Mouse (Mus musculus) ES-Bruce4 (cell line): ENCODE results near the gene Zfp335. TPM values are rescaled to one million over a fixed set of nuclear protein-coding genes. Genes with fewer than 3 reads are reported as not detected.

ENCODE experiments used
- H3K27ac ChIP-seq: 2 replicates; pipeline ENCODE4 v1.5.1; 2012; ENCODE audit warnings: low read length, inconsistent platforms; ENCODE audit not compliant: insufficient read depth
- H3K27me3 ChIP-seq: 2 replicates; pipeline ENCODE4 v1.6.1; 2012; ENCODE audit warnings: mild to moderate bottlenecking, low read length, inconsistent platforms; ENCODE audit not compliant: control insufficient read depth, poor library complexity, insufficient read depth, severe bottlenecking
- H3K36me3 ChIP-seq: 2 replicates; pipeline ENCODE4 v1.6.1; 2012; ENCODE audit warnings: inconsistent platforms, mild to moderate bottlenecking, low read length, moderate library complexity; ENCODE audit not compliant: control insufficient read depth, poor library complexity, insufficient read depth, severe bottlenecking
- H3K4me1 ChIP-seq: one replicate; pipeline ENCODE4 v1.8.1; 2011; ENCODE audit warnings: low read length; ENCODE audit not compliant: control insufficient read depth, insufficient read depth
- H3K4me3 ChIP-seq: 2 replicates; pipeline ENCODE4 v1.5.1; 2011; ENCODE audit warnings: low read depth, mild to moderate bottlenecking, low read length
- H3K9ac ChIP-seq: 2 replicates; pipeline ENCODE4 v1.6.1; 2012; ENCODE audit warnings: low read depth, mild to moderate bottlenecking, inconsistent platforms; ENCODE audit not compliant: poor library complexity, severe bottlenecking
- H3K9me3 ChIP-seq: replicated peaks from 2 replicates; pipeline ENCODE4 v1.6.1; 2012; ENCODE audit warnings: mild to moderate bottlenecking, low read length, inconsistent platforms; ENCODE audit not compliant: control insufficient read depth, poor library complexity, insufficient read depth, severe bottlenecking
- CTCF ChIP-seq: IDR thresholded peaks from one replicate; pipeline ENCODE4 v1.8.1; 2011; ENCODE audit warnings: low read depth, low read length
- EP300 ChIP-seq: IDR thresholded peaks from 2 replicates; pipeline ENCODE4 v1.6.1; 2011; ENCODE audit warnings: low read depth, low read length; ENCODE audit not compliant: insufficient read depth
- POLR2A ChIP-seq: IDR thresholded peaks from one replicate; pipeline ENCODE4 v1.8.1; 2011; ENCODE audit warnings: low read length; ENCODE audit not compliant: insufficient read depth
- polyA plus RNA-seq: library from polyadenylated mRNA; stranded (reverse); fragments of >200 nt; gene quantifications from 2 replicates; pipeline ENCODE4 v1.2.4, GENCODE M21; 2011; ENCODE audit warnings: low read depth; ENCODE audit not compliant: missing spikeins, insufficient read depth, insufficient read length

Zfp335 gene
- polyA plus RNA-seq: 9.1 and 10.6 TPM in 2 replicates

DNA sequence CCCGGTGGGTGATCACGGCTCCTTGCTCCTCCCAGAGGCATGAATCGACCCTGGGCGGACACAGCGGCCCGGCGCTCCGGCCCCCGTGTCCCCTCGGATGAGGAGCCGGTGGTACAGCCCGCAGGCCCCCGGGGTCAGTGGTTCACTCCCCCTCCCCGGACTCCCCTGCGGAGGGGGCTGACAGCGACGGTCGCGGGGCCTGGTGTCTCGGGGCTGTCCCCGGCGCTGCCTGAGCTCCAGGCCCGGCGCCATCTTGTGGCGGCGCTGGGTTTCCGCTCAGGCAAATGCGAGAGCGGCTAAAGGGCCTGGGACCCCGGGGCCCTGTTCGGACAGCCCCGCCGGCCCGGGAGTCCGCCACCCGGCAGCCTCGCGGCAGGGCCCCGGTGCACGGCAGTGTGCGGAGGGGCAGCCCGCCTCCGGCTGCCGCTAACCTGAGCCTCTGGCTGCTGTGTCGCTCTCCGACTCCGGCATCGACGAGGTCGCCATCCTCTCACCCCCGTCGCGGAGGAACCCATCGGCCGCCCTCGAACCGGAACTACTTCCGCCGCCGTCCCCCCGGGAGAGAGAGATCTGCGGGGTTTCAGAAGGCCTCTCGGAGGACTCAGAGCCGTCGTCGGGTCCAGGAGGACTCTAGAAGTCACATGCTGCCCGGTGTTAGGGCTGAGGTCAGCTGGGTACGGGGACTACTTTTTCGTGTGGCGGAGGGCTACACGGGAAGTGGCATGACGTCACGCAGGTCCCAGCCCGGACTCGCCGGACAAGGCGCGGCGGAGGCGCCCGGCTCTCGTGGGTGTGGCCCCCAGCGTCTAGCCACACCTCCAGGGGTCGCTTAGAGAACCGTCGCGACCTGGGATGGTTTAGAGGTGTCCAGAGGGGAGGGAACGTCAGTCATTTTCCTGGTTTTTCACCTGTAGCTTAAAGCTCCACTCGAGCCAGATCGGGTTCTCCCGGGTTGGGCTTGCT, at the start of gene Zfp335:
Gene Zfp335, minus strand, starts transcription at position 672 of the 963 bp plus-strand sequence.
- H3K27me3 ChIP-seq: no peaks in the 10 kb centered on the region
- H3K4me3 ChIP-seq: peak within 1 kb of the TSS; percentile 96
- TF ChIP-seq EP300 (peak; percentile 50; the same call in 1 of the 2 replicates), POLR2A (peak; percentile 88), CTCF (no peak)
- H3K4me1 ChIP-seq: no peaks in the 10 kb centered on the region
- H3K27ac ChIP-seq: peak within 1 kb of the TSS; percentile 81
- H3K36me3 ChIP-seq: peaks cover 23% of the 10 kb centered on the region
- peaks cover under 1% of the 10 kb centered on the region for H3K9me3 ChIP-seq
- H3K9ac ChIP-seq: peak within 1 kb of the TSS; percentile 95

DNA sequence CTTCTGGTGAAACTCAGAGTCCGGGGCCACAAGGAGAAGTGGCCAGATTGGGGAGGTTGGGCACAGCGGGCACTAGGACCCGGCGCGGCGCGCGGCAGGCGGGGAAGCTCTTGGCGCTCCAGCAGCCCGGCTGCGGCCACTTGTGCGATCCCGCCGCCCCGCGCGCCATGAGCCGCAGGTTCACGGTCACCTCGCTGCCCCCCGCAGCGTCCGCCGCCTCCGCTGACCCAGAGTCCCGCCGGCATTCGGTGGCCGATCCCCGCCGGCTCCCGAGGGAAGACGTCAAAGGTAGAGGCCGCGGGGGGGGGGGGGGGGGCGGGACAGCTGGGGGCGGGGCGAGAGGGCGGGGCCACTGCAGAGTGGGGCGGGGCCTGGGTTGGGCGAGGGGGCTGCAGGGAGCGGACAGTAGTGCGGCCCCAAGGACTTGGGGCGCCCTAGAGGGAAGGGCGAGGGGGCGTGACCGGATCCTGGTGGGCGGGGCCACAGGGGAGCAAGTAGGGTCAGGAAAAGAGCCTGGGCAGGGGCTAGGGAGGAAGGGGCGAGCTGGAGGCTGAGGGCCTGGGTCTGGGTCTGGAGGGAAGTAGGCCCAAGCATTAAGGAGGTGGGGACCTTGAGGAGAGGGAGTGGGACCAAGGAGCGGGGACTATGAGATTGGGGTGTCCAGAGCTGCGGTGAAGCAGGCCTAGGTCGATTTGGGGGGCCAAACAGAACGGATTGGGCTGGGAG, 49.3 kb upstream of the Zfp335 start, which contains the start of gene Slc12a5:
Gene Slc12a5, plus strand, starts transcription at position 87 of the 726 bp plus-strand sequence.
- no peaks in the 10 kb centered on the region for H3K9me3 ChIP-seq
- TF ChIP-seq EP300 (no peak), CTCF (no peak), POLR2A (no peak)
- H3K36me3 ChIP-seq: no peaks in the 10 kb centered on the region
- H3K27ac ChIP-seq: no peak within 1 kb of the TSS
- peak within 1 kb of the TSS; percentile 79 for H3K4me3 ChIP-seq
- H3K9ac ChIP-seq: peak within 1 kb of the TSS; percentile 75
- H3K27me3 ChIP-seq: no peaks in the 10 kb centered on the region
- H3K4me1 ChIP-seq: no peaks in the 10 kb centered on the region

DNA sequence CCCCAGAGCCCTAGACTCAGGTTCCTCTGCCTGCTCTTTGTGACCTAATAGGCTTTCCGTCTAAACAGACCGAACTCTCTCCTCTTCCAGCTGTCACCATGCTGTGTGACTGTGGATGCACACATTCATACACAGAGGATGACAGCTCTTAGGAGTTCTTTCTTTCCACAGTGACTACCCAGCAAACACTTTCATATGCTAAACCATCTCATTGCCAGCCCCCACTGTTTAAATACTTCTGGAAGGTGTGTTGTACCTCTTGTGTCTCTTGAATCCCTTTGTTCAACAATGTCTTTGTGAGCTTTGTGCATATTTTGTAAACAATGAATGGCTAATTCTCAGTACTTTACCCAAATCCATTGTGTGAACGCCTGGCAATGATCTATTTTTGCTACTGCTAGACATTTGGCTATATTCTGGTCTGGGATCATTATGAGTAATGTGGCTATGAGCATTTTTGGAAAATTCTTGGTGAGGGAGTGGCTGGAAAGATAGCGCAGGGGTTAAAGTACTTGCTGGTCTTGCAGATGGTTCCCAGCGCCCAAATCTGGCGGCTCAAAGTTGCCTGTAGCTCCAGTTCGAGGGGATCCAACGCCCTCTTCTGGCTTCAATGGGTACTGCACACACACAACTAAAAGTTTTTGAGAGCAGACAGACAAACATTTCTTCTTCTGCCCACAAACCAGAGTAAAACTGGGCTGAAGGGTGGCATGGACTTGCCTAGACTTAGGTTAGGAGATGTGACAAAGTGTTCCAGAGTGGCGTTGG, 46.2 kb upstream of the Zfp335 start:
- Histone ChIP-seq H3K27ac (no peak overlapping the region), H3K9me3 (no peaks in the 10 kb centered on the region), H3K27me3 (no peaks in the 10 kb centered on the region), H3K9ac (no peak overlapping the region), H3K4me1 (peaks cover 1% of the 10 kb centered on the region), H3K36me3 (no peaks in the 10 kb centered on the region), H3K4me3 (no peak overlapping the region)
- TF ChIP-seq POLR2A: no peak
- TF ChIP-seq EP300: no peak
- TF ChIP-seq CTCF: peak; percentile 42

DNA sequence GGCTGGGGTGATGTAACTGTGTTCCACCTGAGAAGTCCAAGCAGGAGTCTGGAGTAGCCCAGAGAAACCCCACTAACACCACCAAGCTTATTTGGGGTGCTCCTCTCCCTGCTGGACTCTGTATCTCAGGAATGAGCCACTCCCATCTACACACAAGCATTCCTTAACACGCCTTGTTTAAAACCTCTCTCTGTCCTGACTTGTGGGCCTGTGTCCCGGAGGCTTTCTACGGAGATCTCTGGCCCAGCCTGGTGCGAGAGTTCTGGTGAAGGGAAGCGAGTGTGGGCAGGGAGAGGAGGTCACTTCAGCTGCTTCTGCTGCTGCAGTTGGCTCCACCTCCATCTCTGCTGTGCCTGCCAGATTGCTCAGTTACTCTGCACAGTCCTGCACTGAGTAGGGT, 44.6 kb upstream of the Zfp335 start:
- H3K9me3 ChIP-seq: no peaks in the 10 kb centered on the region
- H3K9ac ChIP-seq: no peak overlapping the region
- H3K27me3 ChIP-seq: no peaks in the 10 kb centered on the region
- TF ChIP-seq EP300: no peak
- no peak for TF ChIP-seq CTCF
- no peak for TF ChIP-seq POLR2A
- H3K36me3 ChIP-seq: no peaks in the 10 kb centered on the region
- H3K27ac ChIP-seq: no peak overlapping the region
- H3K4me1 ChIP-seq: peaks cover 1% of the 10 kb centered on the region
- H3K4me3 ChIP-seq: no peak overlapping the region

DNA sequence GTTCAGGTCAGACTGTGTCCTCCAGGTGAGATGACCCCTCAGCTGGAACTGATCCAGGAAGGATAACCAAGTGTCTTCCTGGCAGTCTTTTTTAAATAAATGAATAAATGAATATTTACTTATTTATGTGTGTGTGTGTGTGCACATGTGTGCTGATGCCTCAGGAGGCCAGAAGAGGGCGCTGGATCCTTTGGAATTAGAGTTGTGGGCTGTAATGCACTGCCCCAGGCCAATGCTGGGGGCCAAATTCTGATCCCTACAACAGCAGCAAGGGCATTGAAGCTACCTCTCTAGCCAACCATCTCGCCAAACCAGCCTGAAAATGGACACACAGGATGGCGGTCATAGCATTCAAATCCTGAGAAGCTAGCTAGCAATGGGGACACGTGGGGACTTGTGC, 44.2 kb upstream of the Zfp335 start:
- peaks cover 1% of the 10 kb centered on the region for H3K4me1 ChIP-seq
- no peaks in the 10 kb centered on the region for H3K36me3 ChIP-seq
- no peak overlapping the region for H3K27ac ChIP-seq
- H3K9me3 ChIP-seq: no peaks in the 10 kb centered on the region
- no peak overlapping the region for H3K9ac ChIP-seq
- no peaks in the 10 kb centered on the region for H3K27me3 ChIP-seq
- no peak for TF ChIP-seq EP300
- peak; percentile 48 for TF ChIP-seq CTCF
- no peak overlapping the region for H3K4me3 ChIP-seq
